Mouse (Mus musculus) layer of hippocampus, adult 9-10 months (tissue): ENCODE data around the gene Ambra1.

Experiments used
- DNase-seq: peaks from one replicate; pipeline ENCODE4 v3.0.0; 2022; ENCODE audit warnings: low spot score

Ambra1 gene

GRCm38 (mm10) chr2:91739586-91739985 lies 9.7 kb downstream of the Ambra1 start:
- no peak for DNase-seq

- no peak for DNase-seq
Observed at GRCm38 (mm10) chr2:91744686-91745085, 14.8 kb downstream of the Ambra1 start.

- no peak for DNase-seq
Observed at GRCm38 (mm10) chr2:91749811-91750261, 19.9 kb downstream of the Ambra1 start.

GRCm38 (mm10) chr2:91771921-91772705 lies 42.2 kb downstream of the Ambra1 start:
- DNase-seq = no peak

- no peak for DNase-seq
Observed at GRCm38 (mm10) chr2:91773309-91773708, 43.4 kb downstream of the Ambra1 start.

GRCm38 (mm10) chr2:91779166-91779565 lies 49.2 kb downstream of the Ambra1 start:
- DNase-seq = no peak

- no peak for DNase-seq
Observed at GRCm38 (mm10) chr2:91791621-91792020, 61.7 kb downstream of the Ambra1 start.

GRCm38 (mm10) chr2:91792346-91792745 lies 62.4 kb downstream of the Ambra1 start:
- DNase-seq = no peak

- no peak for DNase-seq
Observed at GRCm38 (mm10) chr2:91794466-91794865, 64.5 kb downstream of the Ambra1 start.

GRCm38 (mm10) chr2:91795091-91795490 lies 65.2 kb downstream of the Ambra1 start:
- no peak for DNase-seq

- no peak for DNase-seq
Observed at GRCm38 (mm10) chr2:91811433-91811832, 81.5 kb downstream of the Ambra1 start.

- no peak for DNase-seq
Observed at GRCm38 (mm10) chr2:91816741-91817140, 86.8 kb downstream of the Ambra1 start.

- DNase-seq = no peak
Observed at GRCm38 (mm10) chr2:91832227-91832626, 102.3 kb downstream of the Ambra1 start.

GRCm38 (mm10) chr2:91834272-91834671 lies 104.3 kb downstream of the Ambra1 start:
- no peak for DNase-seq

- DNase-seq = no peak
Observed at GRCm38 (mm10) chr2:91835031-91835430, 105.1 kb downstream of the Ambra1 start.

GRCm38 (mm10) chr2:91835631-91836030 lies 105.7 kb downstream of the Ambra1 start:
- DNase-seq = no peak

- DNase-seq = no peak
Observed at GRCm38 (mm10) chr2:91844085-91844484, 114.2 kb downstream of the Ambra1 start.

- DNase-seq = no peak
Observed at GRCm38 (mm10) chr2:91852446-91853191, 122.7 kb downstream of the Ambra1 start.

- DNase-seq = no peak
Observed at GRCm38 (mm10) chr2:91854575-91854974, 124.6 kb downstream of the Ambra1 start.

GRCm38 (mm10) chr2:91856958-91857357 lies 127.0 kb downstream of the Ambra1 start:
- no peak for DNase-seq

- peak; percentile 51 for DNase-seq
Observed at GRCm38 (mm10) chr2:91859423-91859822, 129.5 kb downstream of the Ambra1 start.

GRCm38 (mm10) chr2:91870754-91871153 lies 140.8 kb downstream of the Ambra1 start:
- DNase-seq = no peak

- DNase-seq = no peak
Observed at GRCm38 (mm10) chr2:91871225-91871624, 141.3 kb downstream of the Ambra1 start.
